Mouse (Mus musculus): Measurements from ENCODE around the gene Slc1a7. TPM values are rescaled to one million over a fixed set of nuclear protein-coding genes. Genes with fewer than 3 reads are reported as not detected.

Gene Slc1a7
- polyA plus RNA-seq, 1 experiment: 0.22 TPM

DNA sequence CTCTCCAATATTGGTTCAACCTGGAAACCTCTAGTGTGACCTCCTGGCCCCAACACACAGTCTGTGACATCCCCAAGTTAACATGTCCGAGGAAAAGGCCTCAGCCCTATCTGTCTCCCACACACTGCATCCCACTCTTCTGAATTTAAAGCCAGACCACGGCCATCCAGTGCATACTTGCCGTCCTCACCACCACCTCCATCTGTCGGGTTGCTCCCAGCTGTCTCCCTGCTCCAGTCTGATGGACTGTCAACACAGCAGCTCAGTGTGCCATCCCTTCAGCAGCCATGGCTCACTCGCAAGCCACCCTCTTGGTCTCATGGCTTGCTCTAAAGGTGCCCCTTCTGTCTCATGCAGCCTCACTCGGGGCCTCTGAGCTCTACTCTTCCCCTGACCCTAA lies 27.6 kb downstream of the Slc1a7 start:
- Histone ChIP-seq H3K4me2 (ENCODE audit: low read depth) (no peak overlapping the region), H3K36me3 (ENCODE audit: control insufficient read depth, insufficient read depth) (no peaks in the 10 kb centered on the region), H3K79me2 (ENCODE audit: control insufficient read depth, insufficient read depth) (no peaks in the 10 kb centered on the region), H3K4me3 (no peak overlapping the region), H3K27me3 (ENCODE audit: control insufficient read depth, insufficient read depth, insufficient read length) (no peaks in the 10 kb centered on the region), H3ac (ENCODE audit: control insufficient read depth, insufficient read length) (no peak overlapping the region)
- no peak for TF ChIP-seq USF1 (IDR thresholded peaks at IDR 0.05; ENCODE audit: low read depth)
- TF ChIP-seq E2F4 (IDR thresholded peaks at IDR 0.05; ENCODE audit: insufficient read depth): no peak
- no peak for TF ChIP-seq REST (IDR thresholded peaks at IDR 0.05; ENCODE audit: insufficient read depth, insufficient read length)
- TF ChIP-seq MYOG (IDR thresholded peaks at IDR 0.05; ENCODE audit: control insufficient read depth in 1 of 3, insufficient read depth in 1 of 3, insufficient read length in 2 of 3, low read depth in 2 of 3): peak in 2 of 3 experiments; percentile 39 to 65
- TF ChIP-seq TCF12 (IDR thresholded peaks at IDR 0.05; ENCODE audit: insufficient read depth, poor library complexity, severe bottlenecking): no peak
- no peak for TF ChIP-seq SRF (IDR thresholded peaks at IDR 0.05; ENCODE audit: control insufficient read depth, insufficient read length, low read depth)
- TF ChIP-seq MAX (IDR thresholded peaks at IDR 0.05; ENCODE audit: low read depth): no peak
- TF ChIP-seq MYOD1 (IDR thresholded peaks at IDR 0.05; ENCODE audit: control insufficient read depth in 1 of 3, insufficient read length in 2 of 3, low read depth in 2 of 3): peak in 2 of 3 experiments; percentile 51 to 64

- Histone ChIP-seq H3K79me2 (ENCODE audit: control insufficient read depth, insufficient read depth) (no peaks in the 10 kb centered on the region), H3ac (ENCODE audit: control insufficient read depth, insufficient read length) (no peak overlapping the region), H3K4me2 (ENCODE audit: low read depth) (no peak overlapping the region), H3K4me3 (no peak overlapping the region), H3K27me3 (ENCODE audit: control insufficient read depth, insufficient read depth, insufficient read length) (no peaks in the 10 kb centered on the region), H3K36me3 (ENCODE audit: control insufficient read depth, insufficient read depth) (no peaks in the 10 kb centered on the region)
- no peak for TF ChIP-seq E2F4 (IDR thresholded peaks at IDR 0.05; ENCODE audit: insufficient read depth)
- TF ChIP-seq SRF (IDR thresholded peaks at IDR 0.05; ENCODE audit: control insufficient read depth, insufficient read length, low read depth): no peak
- TF ChIP-seq MYOG (IDR thresholded peaks at IDR 0.05; ENCODE audit: control insufficient read depth in 1 of 3, insufficient read depth in 1 of 3, insufficient read length in 2 of 3, low read depth in 2 of 3): no peak
- no peak for TF ChIP-seq TCF12 (IDR thresholded peaks at IDR 0.05; ENCODE audit: insufficient read depth, poor library complexity, severe bottlenecking)
- TF ChIP-seq CEBPB (IDR thresholded peaks at IDR 0.05; ENCODE audit: insufficient read depth, poor library complexity, severe bottlenecking): no peak
- no peak for TF ChIP-seq REST (IDR thresholded peaks at IDR 0.05; ENCODE audit: insufficient read depth, insufficient read length)
- no peak for TF ChIP-seq MYOD1 (IDR thresholded peaks at IDR 0.05; ENCODE audit: control insufficient read depth in 1 of 3, insufficient read length in 2 of 3, low read depth in 2 of 3)
- TF ChIP-seq TCF3 (IDR thresholded peaks at IDR 0.05; ENCODE audit: insufficient read length, low read depth): no peak
- no peak for TF ChIP-seq POLR2AphosphoS2 (IDR thresholded peaks at IDR 0.05; ENCODE audit: insufficient read length, low read depth)
- TF ChIP-seq MAX (IDR thresholded peaks at IDR 0.05; ENCODE audit: low read depth): no peak
- TF ChIP-seq USF1 (IDR thresholded peaks at IDR 0.05; ENCODE audit: low read depth): no peak
- no peak for TF ChIP-seq POLR2A (IDR thresholded peaks at IDR 0.05; ENCODE audit: insufficient read length, low read depth)
Measured at GRCm38 (mm10) chr4:107996418-107996986, 28.4 kb downstream of the Slc1a7 start.

DNA sequence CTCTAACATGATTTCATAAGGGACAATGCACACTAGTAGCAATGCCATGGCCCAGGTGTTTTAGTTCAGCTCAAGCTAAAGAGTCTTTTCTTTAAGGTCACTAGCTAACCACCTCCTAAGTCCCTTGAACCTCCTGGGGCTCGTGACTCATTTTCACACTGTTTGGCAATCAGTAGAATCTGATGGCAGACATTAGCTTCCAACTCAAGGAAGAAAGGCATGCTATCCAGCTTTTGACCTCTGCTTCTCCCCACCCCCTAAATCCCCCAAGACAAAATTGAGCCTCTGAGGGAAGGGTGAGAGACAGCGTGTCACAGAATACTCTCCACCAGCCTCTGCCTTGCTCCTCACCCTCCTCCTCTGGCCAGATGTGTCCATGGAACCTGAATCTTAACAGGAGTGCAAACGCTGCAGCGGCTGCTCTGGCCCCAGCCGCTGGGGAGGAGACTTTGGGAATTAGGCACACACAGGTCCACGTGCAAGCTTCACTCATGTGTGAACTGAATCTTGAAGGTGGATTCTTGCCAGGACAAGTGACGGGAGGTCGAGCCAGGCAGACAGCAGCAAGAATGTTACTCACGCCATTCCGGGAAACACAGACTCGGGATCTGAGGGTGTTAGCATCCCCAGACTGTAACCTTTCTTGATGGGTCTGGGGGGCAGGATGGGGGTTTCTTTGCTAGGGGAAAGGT lies 30.7 kb downstream of the Slc1a7 start:
- H3K27me3 ChIP-seq (ENCODE audit: control insufficient read depth, insufficient read depth, insufficient read length): no peaks in the 10 kb centered on the region
- no peak for TF ChIP-seq TCF12 (IDR thresholded peaks at IDR 0.05; ENCODE audit: insufficient read depth, poor library complexity, severe bottlenecking)
- no peak for TF ChIP-seq E2F4 (IDR thresholded peaks at IDR 0.05; ENCODE audit: insufficient read depth)
- no peak for TF ChIP-seq MYOG (IDR thresholded peaks at IDR 0.05; ENCODE audit: control insufficient read depth in 1 of 3, insufficient read depth in 1 of 3, insufficient read length in 2 of 3, low read depth in 2 of 3)
- TF ChIP-seq SRF (IDR thresholded peaks at IDR 0.05; ENCODE audit: control insufficient read depth, insufficient read length, low read depth): no peak
- no peak for TF ChIP-seq POLR2AphosphoS2 (IDR thresholded peaks at IDR 0.05; ENCODE audit: insufficient read length, low read depth)
- no peak for TF ChIP-seq TCF3 (IDR thresholded peaks at IDR 0.05; ENCODE audit: insufficient read length, low read depth)
- H3K79me2 ChIP-seq (ENCODE audit: control insufficient read depth, insufficient read depth): no peaks in the 10 kb centered on the region
- no peak overlapping the region for H3K4me3 ChIP-seq
- no peak overlapping the region for H3ac ChIP-seq (ENCODE audit: control insufficient read depth, insufficient read length)
- H3K36me3 ChIP-seq (ENCODE audit: control insufficient read depth, insufficient read depth): no peaks in the 10 kb centered on the region
- H3K4me2 ChIP-seq (ENCODE audit: low read depth): no peak overlapping the region

GRCm38 (mm10) chr4:107999380-107999779 lies 31.2 kb downstream of the Slc1a7 start:
- H3K79me2 ChIP-seq (ENCODE audit: control insufficient read depth, insufficient read depth): no peaks in the 10 kb centered on the region
- no peaks in the 10 kb centered on the region for H3K36me3 ChIP-seq (ENCODE audit: control insufficient read depth, insufficient read depth)
- no peak overlapping the region for H3K4me2 ChIP-seq (ENCODE audit: low read depth)
- no peak overlapping the region for H3ac ChIP-seq (ENCODE audit: control insufficient read depth, insufficient read length)
- peaks cover 2% of the 10 kb centered on the region for H3K27me3 ChIP-seq (ENCODE audit: control insufficient read depth, insufficient read depth, insufficient read length)
- TF ChIP-seq POLR2A (IDR thresholded peaks at IDR 0.05; ENCODE audit: insufficient read length, low read depth) (no peak), MAX (IDR thresholded peaks at IDR 0.05; ENCODE audit: low read depth) (no peak), SRF (IDR thresholded peaks at IDR 0.05; ENCODE audit: control insufficient read depth, insufficient read length, low read depth) (no peak), CEBPB (IDR thresholded peaks at IDR 0.05; ENCODE audit: insufficient read depth, poor library complexity, severe bottlenecking) (no peak), E2F4 (IDR thresholded peaks at IDR 0.05; ENCODE audit: insufficient read depth) (no peak), MYOD1 (IDR thresholded peaks at IDR 0.05; ENCODE audit: control insufficient read depth in 1 of 3, insufficient read length in 2 of 3, low read depth in 2 of 3) (no peak), TCF3 (IDR thresholded peaks at IDR 0.05; ENCODE audit: insufficient read length, low read depth) (no peak), POLR2AphosphoS2 (IDR thresholded peaks at IDR 0.05; ENCODE audit: insufficient read length, low read depth) (no peak), REST (IDR thresholded peaks at IDR 0.05; ENCODE audit: insufficient read depth, insufficient read length) (no peak), USF1 (IDR thresholded peaks at IDR 0.05; ENCODE audit: low read depth) (no peak), TCF12 (IDR thresholded peaks at IDR 0.05; ENCODE audit: insufficient read depth, poor library complexity, severe bottlenecking) (no peak), MYOG (IDR thresholded peaks at IDR 0.05; ENCODE audit: control insufficient read depth in 1 of 3, insufficient read depth in 1 of 3, insufficient read length in 2 of 3, low read depth in 2 of 3) (no peak)
- H3K4me3 ChIP-seq: no peak overlapping the region

Measured in myocyte (in vitro differentiated cells).